Mouse (Mus musculus): ENCODE measurements around the gene Pakap.

GRCm38 (mm10) chr4:57842472-57843305 lies 274.7 kb downstream of the Pakap start:
- TF ChIP-seq CTCF (conservative IDR thresholded peaks at IDR 0.05; ENCODE audit: insufficient read depth, insufficient read length, low read depth, low read length): no peak
- TF ChIP-seq POLR2A (IDR thresholded peaks at IDR 0.05; ENCODE audit: low read depth, low read length): no peak
